8 mouse cellular contexts compared by ENCODE assay signal in genomic region chr7:99979546-99980131, GRCm38 (mm10). TPM values are rescaled to one million over a fixed set of nuclear protein-coding genes. Genes with fewer than 3 reads are reported as not detected.
DNase-seq lines count a peak whose midpoint lies in the region; ATAC-seq and TF ChIP-seq lines count a peak whose summit lies in the region.

No protein-coding gene starts in this region.

- peak overlapping the region; percentile 96 for H3K4me3 ChIP-seq in heart, adult 2 months
- peak overlapping the region; percentile 81 for H3K4me3 ChIP-seq in lung, embryonic 15.5 days

- peak; percentile 41 for ATAC-seq in Patski
- ATAC-seq in lung, embryonic 15.5 days (ENCODE audit: borderline replicate concordance, extremely low read depth, low FRiP score, low TSS enrichment) = peak; percentile 82

- in situ Hi-C loops in Patski (cut with MboI; ENCODE audit: low pct_unique_long_range_greater_than_20kb) = loop anchor here (5.0 to 10.0 kb wide), 2 partner anchors 37 to 55 kb away; no protein-coding TSS in a partner anchor

- peaks cover 6% of the 10 kb centered on the region for H3K36me3 ChIP-seq in heart, adult 2 months (ENCODE audit: control insufficient read depth, insufficient read depth, low read length)
- no peaks in the 10 kb centered on the region for H3K36me3 ChIP-seq in lung, embryonic 15.5 days

- peaks cover 10% of the 10 kb centered on the region for H3K4me1 ChIP-seq in heart, adult 2 months (ENCODE audit: control insufficient read depth, insufficient read depth, low read length)
- H3K4me1 ChIP-seq in lung, embryonic 15.5 days = peaks cover 38% of the 10 kb centered on the region

- intact Hi-C loops in heart, adult 2 months (cut with DNase I) = loop anchor here (2.0 kb wide), 2 partner anchors 17 to 45 kb away; no protein-coding TSS in a partner anchor

- no peak for TF ChIP-seq EP300 in heart, adult 2 months (IDR thresholded peaks at IDR 0.05; ENCODE audit: insufficient read depth, low read depth, low read length)

- CTCF ChIA-PET in Patski (lab: Charles Lee) = interaction anchor here (1.0 to 2.7 kb wide), 4 partner anchors 9 to 104 kb away, joined by 3 to 17 read pairs (median 8); no protein-coding TSS in a partner anchor

- WGBS in heart, adult 2 months = 1% methylated on average over 51 of the region's 51 CpGs
- 0% methylated on average over 36 of the region's 51 CpGs for WGBS in lung, embryonic 15.5 days

- H3K9ac ChIP-seq in heart, adult 2 months (ENCODE audit: low read depth, low read length) = peak overlapping the region; percentile 79
- H3K9ac ChIP-seq in lung, embryonic 15.5 days = peak overlapping the region; percentile 93

- peaks cover 6% of the 10 kb centered on the region for H3K27me3 ChIP-seq in Patski
- no peaks in the 10 kb centered on the region for H3K27me3 ChIP-seq in heart, adult 2 months (ENCODE audit: control insufficient read depth, insufficient read depth, low read length)
- no peaks in the 10 kb centered on the region for H3K27me3 ChIP-seq in lung, embryonic 15.5 days

- DNase-seq in CD4-positive helper T cell, adult 2 months (ENCODE audit: low read depth, low spot score) = peak; percentile 33
- DNase-seq in Patski (ENCODE audit: low read depth, low spot score) = no peak
- peak; percentile 75 for DNase-seq in embryo, embryonic 10 days (ENCODE audit: low spot score)
- peak in 1 of 2 experiments; percentile 75 for DNase-seq in heart, adult 2 months
- DNase-seq in kidney, adult 11 months = peak; percentile 45
- DNase-seq in retina, embryonic 14.5 days (ENCODE audit: low spot score) = peak; percentile 58
- no peak for DNase-seq in layer of hippocampus, adult 18-20 months (ENCODE audit: low spot score in 2 of 2)

- peak overlapping the region; percentile 93 for H3K27ac ChIP-seq in heart, adult 2 months
- H3K27ac ChIP-seq in lung, embryonic 15.5 days = peak overlapping the region; percentile 83

- no peak for TF ChIP-seq POLR2A in heart, adult 2 months (IDR thresholded peaks at IDR 0.05; ENCODE audit: insufficient read depth, low read depth, low read length)

- no peaks in the 10 kb centered on the region for H3K9me3 ChIP-seq in lung, embryonic 15.5 days

- POLR2A ChIA-PET in Patski (lab: Charles Lee) = no interaction called here

- TF ChIP-seq CTCF in Patski (IDR thresholded peaks at IDR 0.05) = no peak
- TF ChIP-seq CTCF in heart, adult 2 months (IDR thresholded peaks at IDR 0.05) = no peak

- peak overlapping the region; percentile 69 for H3K4me2 ChIP-seq in lung, embryonic 15.5 days

- peaks cover 4% of the 10 kb centered on the region for H3K79me2 ChIP-seq in heart, adult 2 months (replicated peaks; ENCODE audit: control insufficient read depth, insufficient read depth, low read length)

RNA-seq across cellular contexts. Expression of gene Rnf169, which starts 0.6 kb away (rescaled TPM):
- polyA plus RNA-seq in Patski (2021) = 9.3 TPM
- 10 to 100 TPM in 1 of 2 experiments, 1 to 10 TPM in 1; 9.4 to 10.6 TPM for total RNA-seq in heart, adult 2 months (2021)
- 2.9 and 3.6 TPM in 2 replicates for polyA plus RNA-seq in heart, adult 2 months (2012; rRNA removed)
- polyA plus RNA-seq in lung, embryonic 15.5 days (2015; fragmentation: Nextera tagmentation; extraction: Ambion mirVana) = 5.6 and 5.9 TPM in 2 replicates
- 10 to 100 TPM; 26.6 to 28.4 TPM for total RNA-seq in layer of hippocampus, adult 18-20 months (2021)

RNA-seq across cellular contexts. Expression of gene Chrdl2, which starts 26.3 kb away (rescaled TPM):
- 0.23 TPM for polyA plus RNA-seq in Patski (2021)
- total RNA-seq in heart, adult 2 months (2021) = under 1 TPM in 1 of 2 experiments, not detected in 1; 0.16 TPM
- polyA plus RNA-seq in heart, adult 2 months (2012; rRNA removed) = 0.18 and 0.38 TPM in 2 replicates
- polyA plus RNA-seq in lung, embryonic 15.5 days (2015; fragmentation: Nextera tagmentation; extraction: Ambion mirVana) = not detected in 2 replicates
- total RNA-seq in layer of hippocampus, adult 18-20 months (2021) = not detected

Comparison
In these comparisons a context has a peak if more than half of its experiments do, and no peak if none do; other contexts are left out.
1. DNase-seq: peak in CD4-positive helper T cell, adult 2 months (single experiment), embryo, embryonic 10 days (single experiment), kidney, adult 11 months (single experiment) and retina, embryonic 14.5 days (single experiment); none in Patski (single experiment) and layer of hippocampus, adult 18-20 months (0 of 2).